Mouse (Mus musculus): ENCODE results near the gene Lrfn5.

Lrfn5 gene

GRCm38 (mm10) chr12:61522829-61523370 lies at the start of gene Lrfn5:
Lrfn5 (plus strand) TSS chr12:61523150.
- DNase-seq (ENCODE audit: low read depth, low spot score) = no peak

DNA sequence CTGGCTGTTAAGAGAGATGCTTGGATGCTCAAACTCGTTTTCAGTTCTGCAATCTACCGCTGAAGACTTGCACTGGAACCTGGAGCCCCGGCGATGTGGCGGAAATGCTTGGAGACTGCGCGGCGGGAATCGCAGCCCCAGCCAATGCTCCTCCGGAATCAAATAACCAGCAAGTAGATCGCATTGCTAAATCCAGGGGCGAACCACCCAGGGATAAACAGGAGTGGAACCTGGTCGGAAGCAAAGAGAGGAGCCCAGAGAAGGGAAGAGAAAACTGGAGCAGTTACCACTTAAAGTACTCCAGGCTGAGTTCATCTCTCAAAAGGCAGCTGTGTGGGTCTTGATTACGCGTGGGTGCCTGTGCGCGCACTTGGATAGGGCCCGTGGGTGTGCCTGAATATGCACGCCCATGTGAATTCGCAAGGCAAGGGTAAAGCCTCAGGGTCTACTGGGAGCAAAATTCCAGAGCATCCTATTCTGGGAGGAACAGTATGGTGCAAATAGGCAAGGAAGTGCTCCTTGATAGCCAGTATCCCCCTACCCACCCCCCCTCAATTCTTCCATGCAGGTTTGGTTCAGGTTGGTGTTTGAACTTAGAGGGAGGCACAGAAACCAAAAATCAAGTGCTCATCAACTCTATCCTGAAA lies 1.3 kb upstream of the Lrfn5 start:
- DNase-seq (ENCODE audit: low read depth, low spot score) = no peak

GRCm38 (mm10) chr12:61522148-61522828 lies 662 bp upstream of the Lrfn5 start:
- no peak for DNase-seq (ENCODE audit: low read depth, low spot score)

GRCm38 (mm10) chr12:61523631-61524182 lies 757 bp downstream of the Lrfn5 start:
- no peak for DNase-seq (ENCODE audit: low read depth, low spot score)

DNA sequence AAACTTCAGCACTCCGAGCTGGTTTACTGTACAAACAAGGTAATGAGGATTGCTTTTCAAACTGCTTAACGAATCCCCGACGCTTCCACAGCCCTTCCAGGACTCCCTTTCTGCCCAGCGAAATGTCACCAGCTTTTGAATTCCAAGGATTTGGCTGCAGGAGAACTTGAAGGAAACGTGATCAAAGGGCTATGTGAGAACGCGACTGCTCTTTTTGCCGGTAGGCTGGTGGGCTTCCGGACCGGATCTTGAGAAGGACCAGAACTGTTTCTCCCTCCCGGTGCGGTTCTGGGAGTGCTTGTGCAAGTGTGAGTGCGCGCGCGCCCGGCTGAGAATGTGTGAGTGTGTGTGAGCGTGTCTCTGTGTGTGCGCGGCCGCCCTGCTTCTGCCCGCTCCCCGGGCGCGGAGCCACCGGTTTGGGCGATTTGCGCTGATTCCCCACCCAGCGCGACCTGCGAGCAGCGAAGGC lies 1.3 kb downstream of the Lrfn5 start:
- no peak for DNase-seq (ENCODE audit: low read depth, low spot score)

DNA sequence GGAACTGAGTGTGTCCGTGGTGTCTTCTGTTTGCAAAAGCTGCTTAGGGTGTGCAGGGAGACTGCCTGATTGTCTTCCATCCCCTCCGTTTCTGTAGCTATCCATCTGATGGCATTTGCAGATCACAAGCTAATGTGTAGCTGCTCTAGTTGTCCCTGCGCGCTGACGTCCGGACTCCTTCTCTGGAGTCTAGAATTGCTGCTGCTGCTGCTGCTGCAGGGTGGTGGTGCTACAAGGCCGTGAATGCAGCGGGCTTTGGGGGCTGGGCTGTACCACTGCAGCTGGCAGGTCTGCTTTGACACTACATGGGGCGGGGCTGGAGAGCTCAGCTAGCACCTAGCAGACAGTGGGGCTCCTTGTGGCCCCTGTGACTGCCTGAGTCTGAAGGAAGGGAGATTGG lies 3.2 kb downstream of the Lrfn5 start:
- DNase-seq (ENCODE audit: low read depth, low spot score) = no peak

GRCm38 (mm10) chr12:61579949-61580348 lies 57.0 kb downstream of the Lrfn5 start:
- DNase-seq (ENCODE audit: low read depth, low spot score) = no peak

DNA sequence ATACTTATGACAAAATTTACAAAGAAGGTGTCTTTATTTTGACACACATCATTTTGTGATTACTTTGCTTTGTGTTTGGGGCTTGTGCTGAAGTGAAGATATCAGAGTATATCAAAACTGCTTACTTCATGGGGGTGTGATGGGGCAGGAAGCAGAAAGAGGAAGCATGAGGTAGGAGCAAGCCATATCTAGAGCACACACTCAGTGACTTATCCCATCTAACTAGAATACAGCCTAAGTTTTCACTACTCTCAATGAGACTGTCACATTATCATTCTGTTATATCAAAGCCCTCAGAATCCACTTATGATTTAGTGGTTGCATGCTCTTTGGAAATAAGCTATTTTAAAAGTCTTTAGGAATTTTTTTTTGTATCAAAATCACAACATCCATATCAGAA lies 77.4 kb downstream of the Lrfn5 start:
- DNase-seq (ENCODE audit: low read depth, low spot score) = no peak

DNA sequence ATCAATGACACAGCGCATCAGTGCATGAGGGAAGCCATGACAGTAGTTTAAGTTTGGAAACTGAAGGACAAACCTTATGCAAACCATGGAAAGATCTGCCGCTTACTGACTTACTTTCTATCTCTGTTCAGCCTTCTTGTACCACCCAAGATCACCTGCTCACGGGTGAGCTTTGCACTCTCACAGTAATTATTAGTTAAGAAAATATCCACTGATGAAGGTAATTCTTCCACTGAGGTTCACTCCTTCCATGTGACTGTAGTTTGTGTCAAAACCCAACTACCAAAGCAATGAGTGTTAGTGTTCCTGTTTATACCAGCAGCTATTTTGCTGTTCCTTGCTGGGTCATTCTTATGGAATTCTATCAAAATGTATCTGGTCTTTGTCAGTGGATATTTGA lies 84.9 kb downstream of the Lrfn5 start:
- DNase-seq (ENCODE audit: low read depth, low spot score) = no peak

GRCm38 (mm10) chr12:61610081-61610480 lies 87.1 kb downstream of the Lrfn5 start:
- DNase-seq (ENCODE audit: low read depth, low spot score) = no peak

DNA sequence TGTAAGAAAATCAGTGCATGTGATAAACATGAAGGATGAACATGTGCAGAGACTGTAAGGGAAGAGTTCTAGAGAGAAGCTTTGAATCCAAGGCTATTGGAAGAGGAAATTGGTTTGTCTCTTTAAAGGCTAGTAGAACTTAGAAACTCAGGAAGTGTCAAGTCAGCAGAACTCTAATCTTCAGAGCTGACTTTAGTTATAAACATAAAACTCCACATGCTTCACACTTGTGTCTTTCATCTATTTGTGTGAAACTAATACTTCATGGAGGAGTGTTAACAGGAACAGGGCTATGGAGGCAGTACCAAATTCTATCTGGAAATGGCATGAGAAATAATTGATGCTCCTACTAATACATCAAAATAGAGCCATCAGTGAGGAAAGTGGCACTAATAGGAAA lies 101.6 kb downstream of the Lrfn5 start:
- DNase-seq (ENCODE audit: low read depth, low spot score) = no peak

DNA sequence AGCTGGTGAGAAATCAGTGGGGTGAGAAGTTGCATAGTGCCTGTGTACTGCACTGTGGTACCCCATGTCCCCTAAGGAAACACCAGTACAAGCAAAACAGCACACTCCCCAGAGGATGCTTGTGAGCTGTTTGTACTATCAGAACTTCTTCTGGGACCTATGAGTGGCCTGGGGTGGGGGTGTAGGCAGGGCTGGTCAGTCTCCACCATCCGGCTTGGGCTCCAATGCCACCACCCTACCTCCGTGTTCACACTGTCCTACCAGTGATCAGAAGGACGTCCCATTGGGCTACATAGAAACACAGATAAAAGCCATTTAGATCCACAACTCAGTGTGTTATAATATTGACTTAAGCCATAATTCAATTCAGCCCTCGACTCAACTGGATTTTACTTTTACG lies 131.4 kb downstream of the Lrfn5 start:
- no peak for DNase-seq (ENCODE audit: low read depth, low spot score)

GRCm38 (mm10) chr12:61723158-61723557 lies 200.2 kb downstream of the Lrfn5 start:
- DNase-seq (ENCODE audit: low read depth, low spot score) = no peak

DNA sequence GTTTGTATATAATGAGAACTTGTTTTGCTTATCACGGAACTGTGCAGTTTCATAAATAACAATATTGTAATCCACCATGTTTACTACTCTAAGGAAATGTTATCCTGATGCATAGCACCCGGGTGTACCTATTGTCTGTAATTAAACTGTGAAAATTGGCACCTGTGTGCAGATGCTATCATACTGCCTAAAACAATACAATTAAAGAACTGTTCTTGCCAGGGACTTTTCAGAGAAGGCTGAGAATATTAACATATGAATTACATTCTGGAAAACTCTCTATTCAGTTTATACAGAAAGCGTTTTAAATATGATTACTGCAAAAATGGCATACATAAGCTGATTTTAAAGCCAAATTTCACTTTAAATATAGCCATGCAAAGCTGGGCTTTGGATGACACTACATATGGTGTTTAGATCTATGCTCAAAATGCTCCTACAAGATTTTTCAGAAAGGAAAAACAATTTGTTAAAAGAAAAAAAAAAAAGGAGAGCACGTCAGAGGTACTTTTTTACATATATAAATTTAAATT lies 284.2 kb downstream of the Lrfn5 start:
- DNase-seq (ENCODE audit: low read depth, low spot score) = no peak

DNA sequence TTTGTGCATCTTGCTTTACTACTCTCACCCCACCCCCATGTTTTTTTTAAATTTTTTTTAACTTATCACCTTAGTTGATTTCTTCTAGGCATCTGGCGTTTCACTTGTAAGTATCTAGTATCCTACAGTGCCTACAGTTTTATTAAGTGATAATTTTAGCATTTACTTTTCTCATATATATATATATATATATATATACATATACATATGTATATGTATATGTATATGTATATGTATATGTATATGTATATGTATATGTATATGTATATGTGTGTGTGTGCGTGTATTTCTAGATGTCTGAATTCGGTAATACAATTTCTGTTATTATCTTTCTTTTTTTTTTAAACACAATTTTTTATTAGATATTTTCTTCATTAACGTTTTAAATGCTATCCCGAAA lies 300.7 kb downstream of the Lrfn5 start:
- no peak for DNase-seq (ENCODE audit: low read depth, low spot score)

DNA sequence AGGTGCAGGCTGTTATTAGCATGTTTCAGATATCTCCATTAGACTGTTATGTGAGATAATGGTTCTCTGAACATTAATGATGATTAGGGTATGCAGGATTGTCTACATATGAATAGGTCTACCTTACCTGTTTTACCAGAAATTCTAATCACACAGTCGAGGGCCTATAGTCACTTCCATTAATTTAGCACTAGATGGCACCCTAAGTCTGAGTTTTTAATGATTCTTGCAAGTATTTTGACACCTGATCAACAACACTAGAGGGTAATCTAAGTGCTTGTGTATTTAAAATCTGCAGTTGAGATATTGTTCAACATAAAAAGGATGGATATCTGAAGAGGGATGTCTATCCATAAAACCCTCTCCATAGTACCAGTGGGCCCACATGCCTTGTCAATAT lies 303.4 kb downstream of the Lrfn5 start:
- no peak for DNase-seq (ENCODE audit: low read depth, low spot score)

DNA sequence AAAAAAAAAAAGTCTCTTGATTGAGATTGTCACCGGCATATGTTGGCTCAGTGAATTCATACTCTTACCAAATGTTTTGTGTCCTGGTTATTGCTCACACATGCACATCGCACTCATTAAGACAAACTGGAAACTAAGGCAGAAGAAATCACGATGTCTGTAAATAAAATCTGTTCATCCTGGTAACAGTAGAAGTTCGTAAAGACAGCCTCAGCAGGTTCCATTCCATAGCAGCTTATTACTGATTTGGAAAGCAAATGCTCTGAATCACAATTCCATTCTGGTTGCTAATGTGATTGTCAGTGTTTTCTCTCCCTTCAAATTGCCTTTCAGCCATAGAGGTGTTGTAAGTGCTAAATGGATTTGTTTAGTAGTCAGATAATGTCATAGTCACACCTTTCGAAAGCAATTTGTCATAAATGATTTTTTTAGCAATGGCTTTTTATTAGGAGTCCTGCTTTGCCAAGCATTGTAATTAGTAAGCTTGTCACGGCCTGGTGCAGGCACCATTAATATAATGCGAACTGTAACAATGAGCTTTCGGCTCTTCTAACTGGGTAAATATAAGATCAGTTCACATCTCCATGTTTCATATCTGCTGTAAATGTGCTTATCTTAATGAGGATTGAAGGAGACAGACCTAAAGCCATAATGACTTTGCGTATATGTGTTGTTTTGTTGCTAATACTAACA lies 319.8 kb downstream of the Lrfn5 start:
- DNase-seq (ENCODE audit: low read depth, low spot score) = no peak

- no peak for DNase-seq (ENCODE audit: low read depth, low spot score)
Observed at GRCm38 (mm10) chr12:61854183-61854582, 331.2 kb downstream of the Lrfn5 start.
